Mouse (Mus musculus): ENCODE data around the gene Lypd9. TPM values are rescaled to one million over a fixed set of nuclear protein-coding genes. Genes with fewer than 3 reads are reported as not detected.
"Not testable (repeated sequence)": the region's sequence is repeated elsewhere in the genome, so short reads cannot be mapped to it uniquely, and the experiment has no call there.

Gene Lypd9
- not detected in 2 replicates for polyA plus RNA-seq (2015; fragmentation: Nextera tagmentation; extraction: Ambion mirVana)

DNA sequence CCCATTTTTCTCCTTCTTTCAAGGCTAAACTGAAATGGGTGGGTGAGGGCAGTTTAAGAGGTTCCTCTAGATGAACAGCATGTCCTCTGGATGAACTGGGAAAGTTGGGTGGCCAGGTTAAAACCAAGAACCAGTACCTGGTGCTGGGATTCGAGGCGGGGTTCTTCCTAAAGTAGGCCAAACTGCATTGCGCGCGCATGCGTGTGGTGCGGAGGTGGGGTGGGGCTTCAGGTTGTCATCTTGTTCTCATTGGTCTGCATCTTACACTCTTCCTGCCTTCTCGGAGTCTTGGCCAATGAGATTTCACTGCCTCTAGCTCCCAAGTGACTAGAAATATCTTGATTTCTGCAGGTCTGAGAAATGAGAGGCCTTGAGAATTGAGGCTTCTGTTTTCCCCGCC, at the start of gene Lypd9:
TSS of gene Lypd9 (minus strand) at position 165 of the 400 bp plus-strand sequence.
- no peak within 1 kb of the TSS for H3K4me3 ChIP-seq (ENCODE audit: low read depth, low read length)
- no peaks in the 10 kb centered on the region for H3K27me3 ChIP-seq (ENCODE audit: control insufficient read depth, insufficient read depth, low read depth, low read length)
- H3K27ac ChIP-seq (ENCODE audit: low read length), result no peak within 1 kb of the TSS
- H3K36me3 ChIP-seq (ENCODE audit: control insufficient read depth, insufficient read depth), result no peaks in the 10 kb centered on the region
- 83% methylated on average over 9 of the region's 9 CpGs for whole genome bisulfite sequencing (ENCODE audit: insufficient replicate concordance)
- no peaks in the 10 kb centered on the region for H3K4me1 ChIP-seq (ENCODE audit: control insufficient read depth, low read depth, low read length)
- H3K4me2 ChIP-seq (ENCODE audit: low read depth, low read length), result no peak within 1 kb of the TSS
- no peak for ATAC-seq (ENCODE audit: low read depth)
- H3K9me3 ChIP-seq (replicated peaks; ENCODE audit: control insufficient read depth, low read length), result no peaks in the 10 kb centered on the region
- H3K9ac ChIP-seq (ENCODE audit: low read depth, low read length), result no peak within 1 kb of the TSS

- not testable (repeated sequence) for H3K4me2 ChIP-seq (ENCODE audit: low read depth, low read length); H3K9me3 ChIP-seq (replicated peaks; ENCODE audit: control insufficient read depth, low read length); H3K4me3 ChIP-seq (ENCODE audit: low read depth, low read length); H3K27ac ChIP-seq (ENCODE audit: low read length); H3K27me3 ChIP-seq (ENCODE audit: control insufficient read depth, insufficient read depth, low read depth, low read length); ATAC-seq (ENCODE audit: low read depth); H3K36me3 ChIP-seq (ENCODE audit: control insufficient read depth, insufficient read depth); H3K4me1 ChIP-seq (ENCODE audit: control insufficient read depth, low read depth, low read length); H3K9ac ChIP-seq (ENCODE audit: low read depth, low read length)
Observed at GRCm38 (mm10) chr11:58502472-58502871, 49.7 kb upstream of the Lypd9 start, which contains the start of gene Olfr331. Olfr331 (minus strand) TSS chr11:58502572.

- H3K27ac ChIP-seq (ENCODE audit: low read length), result no peak overlapping the region
- no peak overlapping the region for H3K9ac ChIP-seq (ENCODE audit: low read depth, low read length)
- H3K9me3 ChIP-seq (replicated peaks; ENCODE audit: control insufficient read depth, low read length), result no peaks in the 10 kb centered on the region
- WGBS (ENCODE audit: insufficient replicate concordance), result 44% methylated on average over 3 of the region's 3 CpGs
- H3K4me3 ChIP-seq (ENCODE audit: low read depth, low read length), result no peak overlapping the region
- no peaks in the 10 kb centered on the region for H3K36me3 ChIP-seq (ENCODE audit: control insufficient read depth, insufficient read depth)
- no peak for ATAC-seq (ENCODE audit: low read depth)
- no peaks in the 10 kb centered on the region for H3K4me1 ChIP-seq (ENCODE audit: control insufficient read depth, low read depth, low read length)
- no peak overlapping the region for H3K4me2 ChIP-seq (ENCODE audit: low read depth, low read length)
- no peaks in the 10 kb centered on the region for H3K27me3 ChIP-seq (ENCODE audit: control insufficient read depth, insufficient read depth, low read depth, low read length)
Observed at GRCm38 (mm10) chr11:58499290-58499689, 46.6 kb upstream of the Lypd9 start.

- Histone ChIP-seq H3K27me3 (ENCODE audit: control insufficient read depth, insufficient read depth, low read depth, low read length) (no peaks in the 10 kb centered on the region), H3K4me2 (ENCODE audit: low read depth, low read length) (no peak overlapping the region), H3K36me3 (ENCODE audit: control insufficient read depth, insufficient read depth) (no peaks in the 10 kb centered on the region), H3K4me1 (ENCODE audit: control insufficient read depth, low read depth, low read length) (no peaks in the 10 kb centered on the region), H3K9ac (ENCODE audit: low read depth, low read length) (no peak overlapping the region), H3K4me3 (ENCODE audit: low read depth, low read length) (no peak overlapping the region), H3K27ac (ENCODE audit: low read length) (no peak overlapping the region), H3K9me3 (replicated peaks; ENCODE audit: control insufficient read depth, low read length) (no peaks in the 10 kb centered on the region)
- 61% methylated on average over 9 of the region's 9 CpGs for WGBS (ENCODE audit: insufficient replicate concordance)
- ATAC-seq (ENCODE audit: low read depth), result no peak
Observed at GRCm38 (mm10) chr11:58498761-58499160, 46.0 kb upstream of the Lypd9 start.

DNA sequence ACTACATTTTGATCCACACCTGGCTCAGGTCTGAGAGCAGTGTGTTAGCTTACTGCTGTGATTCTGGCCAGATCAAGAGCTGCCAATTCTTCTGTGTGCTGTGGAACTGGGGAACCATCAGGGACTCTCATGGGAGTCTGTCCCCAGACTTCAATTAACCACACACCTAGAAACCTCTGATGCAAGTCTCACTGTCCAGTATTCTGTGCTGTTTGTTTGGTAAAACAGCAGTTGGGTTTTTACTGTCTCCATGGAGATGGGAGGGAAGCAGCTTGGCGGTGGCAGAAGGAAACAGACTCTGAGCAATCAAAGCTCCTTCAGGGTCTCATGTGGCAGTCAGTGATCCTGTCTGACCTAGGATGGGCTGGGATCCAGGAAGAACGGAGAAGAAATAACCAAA, 39.7 kb upstream of the Lypd9 start, which contains the start of gene Olfr332:
TSS of gene Olfr332 (minus strand) at position 101 of the 400 bp plus-strand sequence.
- H3K36me3 ChIP-seq (ENCODE audit: control insufficient read depth, insufficient read depth), result no peaks in the 10 kb centered on the region
- no peak within 1 kb of the TSS for H3K27ac ChIP-seq (ENCODE audit: low read length)
- no peak within 1 kb of the TSS for H3K4me2 ChIP-seq (ENCODE audit: low read depth, low read length)
- no peaks in the 10 kb centered on the region for H3K4me1 ChIP-seq (ENCODE audit: control insufficient read depth, low read depth, low read length)
- H3K9ac ChIP-seq (ENCODE audit: low read depth, low read length), result no peak within 1 kb of the TSS
- 63% methylated on average over 2 of the region's 2 CpGs for WGBS (ENCODE audit: insufficient replicate concordance)
- ATAC-seq (ENCODE audit: low read depth), result no peak
- H3K27me3 ChIP-seq (ENCODE audit: control insufficient read depth, insufficient read depth, low read depth, low read length), result no peaks in the 10 kb centered on the region
- H3K4me3 ChIP-seq (ENCODE audit: low read depth, low read length), result no peak within 1 kb of the TSS
- no peaks in the 10 kb centered on the region for H3K9me3 ChIP-seq (replicated peaks; ENCODE audit: control insufficient read depth, low read length)

DNA sequence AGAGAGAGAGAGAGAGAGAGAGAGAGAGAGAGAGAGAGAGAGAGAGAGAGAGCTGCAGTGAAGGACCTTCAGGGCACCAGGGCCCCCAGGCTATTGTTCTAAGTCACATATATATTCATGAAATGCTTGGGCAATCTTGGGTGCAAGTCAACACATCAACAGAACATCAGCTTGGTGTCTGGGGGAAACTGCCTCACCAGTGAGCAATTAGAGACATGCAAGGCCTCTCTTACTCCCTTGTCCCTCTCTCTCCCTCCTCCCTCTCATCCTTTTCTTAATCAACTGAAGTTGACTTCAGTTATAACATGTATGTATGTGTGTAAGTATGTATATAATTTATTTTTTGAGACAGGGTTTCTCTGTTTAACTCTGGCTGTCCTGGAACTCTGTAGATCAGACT, 9.4 kb upstream of the Lypd9 start, which contains the start of gene Olfr30:
TSS of gene Olfr30 (minus strand) at position 101 of the 400 bp plus-strand sequence.
- Histone ChIP-seq H3K4me3 (ENCODE audit: low read depth, low read length) (no peak within 1 kb of the TSS), H3K9me3 (replicated peaks; ENCODE audit: control insufficient read depth, low read length) (no peaks in the 10 kb centered on the region), H3K27ac (ENCODE audit: low read length) (no peak within 1 kb of the TSS), H3K4me2 (ENCODE audit: low read depth, low read length) (no peak within 1 kb of the TSS), H3K4me1 (ENCODE audit: control insufficient read depth, low read depth, low read length) (no peaks in the 10 kb centered on the region), H3K9ac (ENCODE audit: low read depth, low read length) (no peak within 1 kb of the TSS), H3K27me3 (ENCODE audit: control insufficient read depth, insufficient read depth, low read depth, low read length) (no peaks in the 10 kb centered on the region), H3K36me3 (ENCODE audit: control insufficient read depth, insufficient read depth) (no peaks in the 10 kb centered on the region)
- no peak for ATAC-seq (ENCODE audit: low read depth)

- Histone ChIP-seq H3K4me2 (ENCODE audit: low read depth, low read length) (no peak overlapping the region), H3K9ac (ENCODE audit: low read depth, low read length) (no peak overlapping the region), H3K4me3 (ENCODE audit: low read depth, low read length) (no peak overlapping the region), H3K27ac (ENCODE audit: low read length) (no peak overlapping the region), H3K9me3 (replicated peaks; ENCODE audit: control insufficient read depth, low read length) (no peaks in the 10 kb centered on the region), H3K36me3 (ENCODE audit: control insufficient read depth, insufficient read depth) (no peaks in the 10 kb centered on the region), H3K4me1 (ENCODE audit: control insufficient read depth, low read depth, low read length) (no peaks in the 10 kb centered on the region), H3K27me3 (ENCODE audit: control insufficient read depth, insufficient read depth, low read depth, low read length) (no peaks in the 10 kb centered on the region)
- ATAC-seq (ENCODE audit: low read depth), result no peak
- 42% methylated on average over 4 of the region's 4 CpGs for WGBS (ENCODE audit: insufficient replicate concordance)
Observed at GRCm38 (mm10) chr11:58453592-58453991, 869 bp upstream of the Lypd9 start.

- H3K9ac ChIP-seq (ENCODE audit: low read depth, low read length), result no peak overlapping the region
- H3K36me3 ChIP-seq (ENCODE audit: control insufficient read depth, insufficient read depth), result no peaks in the 10 kb centered on the region
- H3K27me3 ChIP-seq (ENCODE audit: control insufficient read depth, insufficient read depth, low read depth, low read length), result no peaks in the 10 kb centered on the region
- H3K27ac ChIP-seq (ENCODE audit: low read length), result no peak overlapping the region
- H3K4me1 ChIP-seq (ENCODE audit: control insufficient read depth, low read depth, low read length), result no peaks in the 10 kb centered on the region
- 35% methylated on average over 5 of the region's 5 CpGs for WGBS (ENCODE audit: insufficient replicate concordance)
- H3K9me3 ChIP-seq (replicated peaks; ENCODE audit: control insufficient read depth, low read length), result no peaks in the 10 kb centered on the region
- no peak for ATAC-seq (ENCODE audit: low read depth)
- H3K4me3 ChIP-seq (ENCODE audit: low read depth, low read length), result no peak overlapping the region
- no peak overlapping the region for H3K4me2 ChIP-seq (ENCODE audit: low read depth, low read length)
Observed at GRCm38 (mm10) chr11:58437866-58438265, 14.9 kb downstream of the Lypd9 start.

GRCm38 (mm10) chr11:58432259-58432658, 20.5 kb downstream of the Lypd9 start, which contains the start of gene Gm12253:
Gm12253 (plus strand) TSS chr11:58432559.
- Histone ChIP-seq H3K4me2 (ENCODE audit: low read depth, low read length) (no peak within 1 kb of the TSS), H3K36me3 (ENCODE audit: control insufficient read depth, insufficient read depth) (no peaks in the 10 kb centered on the region), H3K4me3 (ENCODE audit: low read depth, low read length) (no peak within 1 kb of the TSS), H3K9ac (ENCODE audit: low read depth, low read length) (no peak within 1 kb of the TSS), H3K27me3 (ENCODE audit: control insufficient read depth, insufficient read depth, low read depth, low read length) (no peaks in the 10 kb centered on the region), H3K27ac (ENCODE audit: low read length) (no peak within 1 kb of the TSS), H3K9me3 (replicated peaks; ENCODE audit: control insufficient read depth, low read length) (no peaks in the 10 kb centered on the region), H3K4me1 (ENCODE audit: control insufficient read depth, low read depth, low read length) (no peaks in the 10 kb centered on the region)
- 61% methylated on average over 3 of the region's 3 CpGs for WGBS (ENCODE audit: insufficient replicate concordance)
- ATAC-seq (ENCODE audit: low read depth), result no peak

Data from liver, embryonic 16.5 days (tissue).